Mouse (Mus musculus): Measurements from ENCODE around the gene Syt7.

DNA sequence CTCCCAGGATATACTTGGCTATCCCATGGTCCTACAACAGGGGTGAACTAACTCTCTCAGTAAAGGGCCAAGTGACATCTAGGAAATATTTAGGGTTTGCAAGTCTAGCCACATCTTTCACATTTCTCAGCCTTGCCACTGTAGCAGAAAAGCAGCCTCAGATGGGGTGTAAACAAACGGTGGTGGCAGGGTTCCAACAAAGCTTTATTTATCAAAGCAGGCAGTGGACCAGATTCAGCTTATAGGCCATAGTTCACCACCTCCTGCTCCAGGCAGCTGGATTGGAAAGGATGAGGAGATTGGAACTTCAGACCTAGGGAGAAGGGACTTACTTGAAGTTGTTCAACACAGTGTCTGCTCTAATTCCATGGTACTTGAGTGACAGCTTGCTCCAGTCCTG lies 35.9 kb downstream of the Syt7 start:
- TF ChIP-seq CTCF (IDR thresholded peaks at IDR 0.05; ENCODE audit: control insufficient read depth, insufficient read depth, low read length) (no peak), POLR2A (IDR thresholded peaks at IDR 0.05; ENCODE audit: borderline replicate concordance, control insufficient read depth, low read depth, low read length) (no peak)

All from bone marrow, adult 2 months (tissue).